Mouse (Mus musculus): Measurements from ENCODE around the gene Cstad.

DNA sequence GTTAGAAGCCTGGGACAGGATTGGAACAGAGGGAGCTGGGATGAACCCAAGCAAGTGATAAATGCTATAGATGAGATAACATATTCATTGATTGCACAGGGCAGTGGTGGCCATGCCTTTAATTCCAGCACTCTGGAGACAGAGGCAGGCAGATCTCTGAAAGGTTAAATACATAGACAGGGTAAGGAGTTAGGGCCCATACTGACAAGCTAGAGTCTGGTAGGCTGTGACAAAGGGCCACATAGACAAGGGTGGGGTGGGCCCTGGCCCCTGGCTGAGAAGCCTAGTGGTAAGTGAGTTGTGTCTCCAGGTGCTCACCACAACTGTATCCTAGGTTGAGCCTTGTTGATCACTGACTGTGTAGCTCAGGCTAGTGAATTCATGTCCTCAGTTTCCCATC lies 7.6 kb downstream of the Cstad start:
- TF ChIP-seq CTCF (IDR thresholded peaks at IDR 0.05; ENCODE audit: control insufficient read depth, insufficient read depth, low read length) (no peak), POLR2A (IDR thresholded peaks at IDR 0.05; ENCODE audit: borderline replicate concordance, control insufficient read depth, low read depth, low read length) (no peak)

All from bone marrow, adult 2 months (tissue).